In genomic region chr2:138744806-138745205, GRCm38 (mm10) we compare ENCODE assay signal across 16 mouse cellular contexts.
DNase-seq lines count a peak whose midpoint lies in the region.
"Had no signal": no experiment of that assay in that cellular context is flagged by ENCODE, and none has a peak within 500 bp of the region (broad histone marks: within the 10 kb centered on the region; RNA-seq: fewer than 3 reads in every experiment).

No protein-coding gene starts in this region.

- peak; percentile 5 to 15 for DNase-seq in left cerebral cortex, adult 18-20 months (ENCODE audit: low spot score in 2 of 2)
- no peak for DNase-seq in left cerebral cortex, adult 11 months (ENCODE audit: low spot score)
- DNase-seq in brain, adult 2 months (ENCODE audit: low read depth, low spot score), result peak; percentile 64
- DNase-seq in left cerebral cortex, adult 9 months (ENCODE audit: low spot score in 2 of 2), result peak; percentile 7 to 31
- DNase-seq in telencephalon, adult 2 months (ENCODE audit: low read depth, low spot score), result peak; percentile 57
- DNase-seq in Muller cell, postnatal 12 days (ENCODE audit: inconsistent ontology term), result no peak
- DNase-seq: adrenal gland, adult 8-10 months; adrenal gland, postnatal 25 days; cerebellum, adult 2 months; cerebellum, adult 9-11 months; cerebellum, postnatal 25 days; forebrain, postnatal 0 days; gastrocnemius, postnatal 25 days; heart, adult 18-20 months; heart, postnatal 10 days; heart, postnatal 36 days had no signal

Comparison
In these comparisons a context has a peak if more than half of its experiments do, and no peak if none do; other contexts are left out.
1. DNase-seq: peak in left cerebral cortex, adult 18-20 months (2 of 2), brain, adult 2 months (single experiment), left cerebral cortex, adult 9 months (2 of 2) and telencephalon, adult 2 months (single experiment); none in left cerebral cortex, adult 11 months (single experiment) and Muller cell, postnatal 12 days (single experiment).